Mouse (Mus musculus) bone marrow macrophage, adult 2 months (primary cell): ENCODE measurements around the gene Slc4a4.

ENCODE experiments used
- CTCF ChIP-seq: IDR thresholded peaks from 2 replicates; pipeline ENCODE4 v1.5.1; 2012; ENCODE audit warnings: low read depth, mild to moderate bottlenecking, low read length, moderate library complexity
- POLR2A ChIP-seq: IDR thresholded peaks from 2 replicates; pipeline ENCODE4 v1.6.1; 2012; ENCODE audit warnings: mild to moderate bottlenecking, low read depth, low read length, borderline replicate concordance

DNA sequence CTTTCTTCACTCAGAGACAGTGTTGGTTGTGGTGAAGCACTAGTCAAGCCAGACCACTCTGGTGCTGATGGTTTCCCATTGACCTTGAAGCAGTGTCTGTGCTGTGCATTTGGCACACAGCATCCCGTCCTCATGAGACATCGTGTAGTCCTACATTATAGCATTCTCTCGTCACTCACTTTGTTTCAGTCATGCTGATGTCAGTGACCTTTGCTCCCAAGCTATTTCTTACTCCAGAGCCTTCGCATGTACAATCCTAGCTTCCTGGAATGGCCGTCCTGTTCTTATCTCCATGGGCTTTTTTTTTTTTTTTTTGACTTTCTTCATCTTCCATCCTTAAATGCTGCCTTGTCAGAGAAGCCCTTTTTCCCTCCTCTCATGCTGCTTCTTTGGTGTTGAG is 71.1 kb downstream of the Slc4a4 start:
- TF ChIP-seq CTCF, result no peak
- TF ChIP-seq POLR2A, result no peak
